Mouse (Mus musculus): ENCODE measurements around the gene Pard3b.

- TF ChIP-seq POLR2A (IDR thresholded peaks at IDR 0.05; ENCODE audit: insufficient read depth, low read depth, low read length): no peak
- TF ChIP-seq CTCF (IDR thresholded peaks at IDR 0.05): no peak
These were observed 432.0 kb downstream of the Pard3b start for GRCm38 (mm10) chr1:62070617-62071016.
